Mouse (Mus musculus) lung, postnatal 0 days (tissue): ENCODE measurements at regions not wholly inside any gene's neighbourhood (a gene's known extent, or its start where the extent isn't known, plus 50 kb on each side); places are given as distances from the start of the nearest gene placed in this dataset.

Experiments
- CTCF ChIP-seq: IDR thresholded peaks from 2 replicates; pipeline ENCODE4 v1.5.1; 2016; ENCODE audit warnings: antibody characterized with exemption, mild to moderate bottlenecking
- EP300 ChIP-seq: IDR thresholded peaks from 2 replicates; pipeline ENCODE4 v1.6.1; 2016; ENCODE audit warnings: antibody characterized with exemption, mild to moderate bottlenecking, control low read depth

DNA sequence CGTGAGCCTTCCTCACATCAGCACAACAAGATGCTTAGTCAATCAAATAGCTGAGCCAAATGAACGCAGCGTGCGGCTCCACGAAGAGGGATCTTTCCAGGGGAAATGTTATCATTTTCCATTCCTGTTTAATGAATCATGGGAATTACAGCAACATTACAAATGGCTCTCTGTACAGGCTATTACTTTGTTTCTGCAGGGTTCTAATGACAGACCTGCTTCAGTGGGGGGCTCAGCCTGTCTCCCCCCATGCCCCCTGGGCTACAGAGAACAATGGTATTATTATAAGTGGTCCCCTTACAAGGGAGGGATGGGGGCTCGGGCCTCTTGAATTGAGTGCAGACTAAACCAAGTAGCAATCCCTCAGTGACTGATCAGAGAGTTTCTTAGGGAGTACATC is 144.3 kb upstream of the Csf3r start:
- TF ChIP-seq EP300 = no peak
- no peak for TF ChIP-seq CTCF
